Mouse (Mus musculus) lung, postnatal 0 days (tissue): Measurements from ENCODE around the gene Ociad2. TPM values are rescaled to one million over a fixed set of nuclear protein-coding genes. Genes with fewer than 3 reads are reported as not detected.
A peak's percentile ranks its signal among the peaks of the same experiment; 100 is the strongest.

Experiments used
- ATAC-seq: fragments of 200-750 bp; cut with Nextera tagmentation; 2 replicates; pipeline ENCODE4 v1.8.0; 2017; ENCODE audit warnings: moderate library complexity
- DNase-seq: peaks from one replicate; pipeline ENCODE4 v3.0.0-alpha.2; 2016; ENCODE audit warnings: low spot score
- H3K27ac ChIP-seq: fragments of 300-500 bp; sonication (generic); 2 replicates; pipeline ENCODE4 v1.5.1; 2014; ENCODE audit warnings: antibody characterized with exemption, mild to moderate bottlenecking, low read length, mixed read lengths
- H3K27me3 ChIP-seq: fragments of 300-500 bp; sonication (generic); replicated peaks from 2 replicates; pipeline ENCODE4 v1.6.1; 2014; ENCODE audit warnings: low read length, mixed read lengths; ENCODE audit not compliant: insufficient read depth
- H3K36me3 ChIP-seq: fragments of 300-500 bp; sonication (generic); 2 replicates; pipeline ENCODE4 v1.6.1; 2014; ENCODE audit warnings: low read length, mixed read lengths; ENCODE audit not compliant: insufficient read depth
- H3K4me1 ChIP-seq: fragments of 300-500 bp; sonication (generic); 2 replicates; pipeline ENCODE4 v1.6.1; 2014; ENCODE audit warnings: antibody characterized with exemption, low read depth, low read length, mixed read lengths; ENCODE audit not compliant: insufficient read depth
- H3K4me2 ChIP-seq: fragments of 300-500 bp; sonication (generic); replicated peaks from 2 replicates; pipeline ENCODE4 v1.6.1; 2014; ENCODE audit warnings: low read depth, mild to moderate bottlenecking, low read length, moderate library complexity, mixed read lengths
- H3K4me3 ChIP-seq: fragments of 300-500 bp; sonication (generic); 2 replicates; pipeline ENCODE4 v1.5.1; 2014; ENCODE audit warnings: low read depth, low read length
- H3K9ac ChIP-seq: fragments of 300-500 bp; sonication (generic); replicated peaks from 2 replicates; pipeline ENCODE4 v1.6.1; 2014; ENCODE audit warnings: low read depth, mild to moderate bottlenecking
- H3K9me3 ChIP-seq: fragments of 300-500 bp; sonication (generic); 2 replicates; pipeline ENCODE4 v1.6.1; 2016; ENCODE audit warnings: low read length, mixed read lengths
- CTCF ChIP-seq: IDR thresholded peaks from 2 replicates; pipeline ENCODE4 v1.5.1; 2016; ENCODE audit warnings: antibody characterized with exemption, mild to moderate bottlenecking
- EP300 ChIP-seq: IDR thresholded peaks from 2 replicates; pipeline ENCODE4 v1.6.1; 2016; ENCODE audit warnings: antibody characterized with exemption, mild to moderate bottlenecking, control low read depth
- WGBS: fragments of 180-500 bp; shearing (Covaris S2); extraction: QIAGEN DNeasy Blood & Tissue Kit; methylation state at CpG from one replicate; pipeline ENCODE4 v1.1.7; 2014; 5-methylcytosine and 5-hydroxymethylcytosine counted together
- polyA plus RNA-seq: library from polyadenylated mRNA; unstranded; fragments of >200 nt; fragmentation: Nextera tagmentation; extraction: Ambion mirVana; gene quantifications from 2 replicates; pipeline ENCODE4 v1.2.1, GENCODE M21; 2015

Ociad2 gene
- polyA plus RNA-seq, 1 experiment from 2014 or later: 47.2 TPM

DNA sequence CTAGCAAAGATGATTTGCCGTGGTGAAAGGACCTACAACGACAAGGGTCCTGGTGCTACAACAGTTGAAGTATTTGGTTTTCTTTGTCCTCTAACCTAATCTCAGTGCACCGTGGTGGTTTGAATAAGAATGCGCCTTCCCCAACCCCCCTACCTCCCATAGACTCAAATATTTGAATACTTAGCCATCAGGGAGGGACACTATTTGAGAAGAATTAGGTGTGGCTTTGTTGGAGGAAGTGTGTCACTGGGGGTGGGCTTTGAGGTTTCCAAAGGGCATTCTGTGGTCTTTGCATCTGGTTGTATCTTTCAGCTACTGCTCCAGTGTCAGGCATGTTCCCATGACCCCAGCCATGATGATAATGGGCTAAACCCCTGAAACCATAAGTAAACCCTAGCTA is 27.1 kb upstream of the Ociad2 start:
- WGBS: 51% methylated on average over 4 of the region's 4 CpGs
- no peak for TF ChIP-seq CTCF
- no peak for TF ChIP-seq EP300
- no peak for ATAC-seq
- H3K27me3 ChIP-seq: no peaks in the 10 kb centered on the region
- no peak for DNase-seq
- H3K9me3 ChIP-seq: no peaks in the 10 kb centered on the region
- no peaks in the 10 kb centered on the region for H3K4me1 ChIP-seq
- no peak overlapping the region for H3K4me2 ChIP-seq
- no peaks in the 10 kb centered on the region for H3K36me3 ChIP-seq
- H3K27ac ChIP-seq: no peak overlapping the region
- no peak overlapping the region for H3K9ac ChIP-seq
- no peak overlapping the region for H3K4me3 ChIP-seq

GRCm38 (mm10) chr5:73364107-73364864 is 23.5 kb upstream of the Ociad2 start:
- no peak for ATAC-seq
- no peak overlapping the region for H3K4me2 ChIP-seq
- DNase-seq: no peak

DNA sequence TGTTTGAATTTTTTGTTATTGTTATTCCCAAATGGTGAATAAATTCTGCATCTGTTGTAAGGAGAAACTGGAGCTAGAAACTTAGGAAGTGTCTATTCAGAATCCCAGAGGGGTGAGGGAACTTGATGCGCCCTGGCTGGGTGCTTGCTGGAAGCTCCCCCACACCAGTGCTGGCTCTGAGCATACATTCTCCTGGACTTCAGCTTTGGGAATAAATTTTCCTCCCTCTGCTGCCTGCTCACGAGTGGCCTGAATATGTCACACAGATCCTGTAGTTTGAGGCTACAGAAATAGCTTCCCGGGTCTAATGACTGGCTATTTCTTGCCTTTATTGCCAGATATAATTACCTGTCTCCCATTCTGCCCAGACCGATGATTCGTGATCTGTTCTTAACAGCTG is 22.0 kb upstream of the Ociad2 start:
- no peaks in the 10 kb centered on the region for H3K36me3 ChIP-seq
- ATAC-seq: no peak
- DNase-seq: no peak
- H3K27me3 ChIP-seq: no peaks in the 10 kb centered on the region
- H3K4me2 ChIP-seq: no peak overlapping the region
- TF ChIP-seq EP300: no peak
- H3K9me3 ChIP-seq: no peaks in the 10 kb centered on the region
- no peak overlapping the region for H3K4me3 ChIP-seq
- 86% methylated on average over 5 of the region's 5 CpGs for WGBS
- no peaks in the 10 kb centered on the region for H3K4me1 ChIP-seq
- H3K27ac ChIP-seq: no peak overlapping the region
- no peak overlapping the region for H3K9ac ChIP-seq

More at GRCm38 (mm10) chr5:73364107-73364864, 23.5 kb upstream of the Ociad2 start:
- Histone ChIP-seq H3K9me3 (no peaks in the 10 kb centered on the region), H3K4me1 (no peaks in the 10 kb centered on the region), H3K9ac (no peak overlapping the region), H3K4me3 (no peak overlapping the region), H3K27me3 (no peaks in the 10 kb centered on the region), H3K27ac (no peak overlapping the region), H3K36me3 (no peaks in the 10 kb centered on the region)
- TF ChIP-seq CTCF: no peak
- TF ChIP-seq EP300: no peak
- 96% methylated on average over 2 of the region's 2 CpGs for WGBS

DNA sequence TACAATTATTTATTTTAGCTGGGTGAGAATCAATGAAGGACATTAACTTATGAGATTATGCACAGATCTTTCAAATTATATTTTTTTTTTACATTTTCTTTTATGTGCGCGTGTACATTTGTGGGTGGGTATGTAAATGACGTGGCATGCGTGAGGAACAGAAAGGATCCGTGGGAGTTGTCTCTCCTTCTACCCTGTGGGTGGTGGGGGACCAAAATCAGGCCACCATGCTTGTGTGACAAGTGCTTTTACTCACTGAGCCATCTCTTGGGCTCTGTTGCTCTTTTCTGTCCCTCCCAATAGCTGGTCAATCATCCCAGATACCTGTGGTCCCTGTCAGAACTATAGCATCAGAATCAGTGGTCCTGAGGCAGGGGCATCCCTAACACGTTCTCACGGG is 21.5 kb upstream of the Ociad2 start:
- Histone ChIP-seq H3K9me3 (no peaks in the 10 kb centered on the region), H3K9ac (no peak overlapping the region), H3K4me2 (no peak overlapping the region), H3K27me3 (no peaks in the 10 kb centered on the region), H3K36me3 (no peaks in the 10 kb centered on the region), H3K4me1 (no peaks in the 10 kb centered on the region), H3K4me3 (no peak overlapping the region), H3K27ac (no peak overlapping the region)
- 92% methylated on average over 7 of the region's 7 CpGs for WGBS
- TF ChIP-seq CTCF (no peak), EP300 (no peak)
- DNase-seq (no peak), ATAC-seq (no peak)

DNA sequence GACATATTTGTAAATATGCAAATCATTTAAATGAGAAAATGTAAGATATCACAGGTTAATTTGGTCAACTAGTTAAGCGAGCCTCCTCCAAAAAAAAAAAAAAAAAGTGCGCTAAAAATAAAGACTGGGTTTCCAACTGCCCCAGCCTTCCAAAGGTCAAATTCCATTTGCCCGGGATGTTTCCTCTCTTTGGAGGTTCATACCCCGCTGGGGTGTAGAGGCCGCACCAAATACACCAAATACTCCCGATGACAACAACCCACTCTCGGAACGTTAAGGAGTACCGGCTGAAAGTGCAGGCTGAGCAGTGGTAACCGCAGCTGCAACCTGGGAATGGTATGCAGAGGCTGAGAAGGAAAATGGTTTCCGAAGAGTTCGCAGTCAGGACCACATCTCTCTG is 19.4 kb upstream of the Ociad2 start:
- Histone ChIP-seq H3K9ac (no peak overlapping the region), H3K4me3 (no peak overlapping the region), H3K9me3 (no peaks in the 10 kb centered on the region), H3K4me2 (no peak overlapping the region), H3K4me1 (no peaks in the 10 kb centered on the region), H3K27ac (no peak overlapping the region), H3K27me3 (no peaks in the 10 kb centered on the region), H3K36me3 (no peaks in the 10 kb centered on the region)
- WGBS: 27% methylated on average over 12 of the region's 12 CpGs
- DNase-seq (no peak), ATAC-seq (no peak)
- TF ChIP-seq EP300: no peak
- no peak for TF ChIP-seq CTCF

DNA sequence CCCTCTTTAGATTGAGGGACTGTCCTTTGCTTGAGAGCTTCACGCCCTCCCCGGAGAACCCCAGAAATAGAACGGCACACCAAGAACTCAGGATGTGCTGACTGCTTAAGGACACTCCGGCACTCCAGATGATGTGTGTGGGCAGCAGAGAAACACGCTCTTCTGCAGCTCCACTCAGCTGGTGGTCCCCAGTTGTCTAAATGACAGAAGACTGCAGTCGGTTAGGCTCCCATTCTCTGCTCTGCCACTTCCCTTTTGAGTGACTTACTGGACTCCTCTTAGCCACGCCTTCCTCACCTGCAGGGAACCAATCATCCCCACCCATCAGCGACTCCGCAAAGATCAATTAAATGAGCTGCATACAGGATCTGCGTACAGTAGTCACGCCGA is 18.9 kb upstream of the Ociad2 start:
- H3K27ac ChIP-seq: no peak overlapping the region
- H3K4me1 ChIP-seq: no peaks in the 10 kb centered on the region
- H3K9me3 ChIP-seq: no peaks in the 10 kb centered on the region
- no peaks in the 10 kb centered on the region for H3K27me3 ChIP-seq
- H3K4me3 ChIP-seq: no peak overlapping the region
- ATAC-seq: no peak
- no peak for DNase-seq
- TF ChIP-seq EP300: no peak
- H3K4me2 ChIP-seq: peak overlapping the region; percentile 17; the same call in 1 of the 2 replicates
- 41% methylated on average over 12 of the region's 12 CpGs for WGBS
- no peaks in the 10 kb centered on the region for H3K36me3 ChIP-seq
- no peak overlapping the region for H3K9ac ChIP-seq
